8 mouse cellular contexts compared by ENCODE assay signal in genomic region chr2:109891031-109891430, GRCm38 (mm10). TPM values are rescaled to one million over a fixed set of nuclear protein-coding genes. Genes with fewer than 3 reads are reported as not detected.
DNase-seq lines count a peak whose midpoint lies in the region; ATAC-seq and TF ChIP-seq lines count a peak whose summit lies in the region.

No protein-coding gene starts in this region.

- no peak for TF ChIP-seq CTCF in testis, adult 2 months (IDR thresholded peaks at IDR 0.05; ENCODE audit: control insufficient read depth, insufficient read depth, insufficient replicate concordance, low read depth, low read length)

- H3K27me3 ChIP-seq in testis, adult 2 months (ENCODE audit: control insufficient read depth, insufficient read depth, low read length): no peaks in the 10 kb centered on the region

- peak; percentile 33 for DNase-seq in embryo, embryonic 10 days (ENCODE audit: low spot score)
- no peak for DNase-seq in embryo, embryonic 9.5 days (ENCODE audit: extremely low spot score)
- no peak for DNase-seq in testis, postnatal 10 days (ENCODE audit: low spot score)
- DNase-seq in induced T-regulatory cell, adult 2 months (ENCODE audit: low read depth): peak; percentile 56
- no peak for DNase-seq in right cerebral cortex, postnatal 4 days
- no peak for DNase-seq in ovary, adult 18-20 months (ENCODE audit: low spot score)

- H3K27ac ChIP-seq in testis, adult 2 months (ENCODE audit: control insufficient read depth, insufficient read depth, low read depth, low read length): peak overlapping the region; percentile 93

- peak overlapping the region; percentile 96 for H3K4me3 ChIP-seq in testis, adult 2 months (ENCODE audit: control insufficient read depth, low read depth, low read length)

- no peak for TF ChIP-seq POLR2A in testis, adult 2 months (IDR thresholded peaks at IDR 0.05; ENCODE audit: control insufficient read depth, low read depth, low read length)

- ATAC-seq in megakaryocyte, adult 5-6 weeks (ENCODE audit: poor library complexity, severe bottlenecking): peak; percentile 38

- H3K4me1 ChIP-seq in testis, adult 2 months (ENCODE audit: control insufficient read depth, insufficient read depth, low read length): no peaks in the 10 kb centered on the region

- peaks cover 1% of the 10 kb centered on the region for H3K36me3 ChIP-seq in testis, adult 2 months (ENCODE audit: control insufficient read depth, insufficient read depth, low read length)

RNA-seq across cellular contexts. Expression of gene Lin7c, which starts 0.4 kb away (rescaled TPM):
- polyA plus RNA-seq in testis, adult 2 months (2012; rRNA removed): 7.7 and 7.9 TPM in 2 replicates
- total RNA-seq in megakaryocyte, adult 5-6 weeks (2015): 48.7 and 52.2 TPM in 2 replicates
- total RNA-seq in megakaryocyte, adult 5-6 weeks (2017): 92.1 and 97.8 TPM in 2 replicates

RNA-seq across cellular contexts. Expression of gene Lgr4, which starts 26.4 kb away (rescaled TPM):
- polyA plus RNA-seq in testis, adult 2 months (2012; rRNA removed): 3.6 and 4.3 TPM in 2 replicates
- total RNA-seq in megakaryocyte, adult 5-6 weeks (2015): 0.94 and 1.3 TPM in 2 replicates
- total RNA-seq in megakaryocyte, adult 5-6 weeks (2017): 0.73 and 0.88 TPM in 2 replicates

Comparison
In these comparisons a context has a peak if more than half of its experiments do, and no peak if none do; other contexts are left out.
1. DNase-seq: peak in embryo, embryonic 10 days (single experiment) and induced T-regulatory cell, adult 2 months (single experiment); none in embryo, embryonic 9.5 days (single experiment), testis, postnatal 10 days (single experiment), right cerebral cortex, postnatal 4 days (single experiment) and ovary, adult 18-20 months (single experiment).